Mouse (Mus musculus) bone marrow, adult 2 months (tissue): ENCODE results near the gene Nceh1. TPM values are rescaled to one million over a fixed set of nuclear protein-coding genes. Genes with fewer than 3 reads are reported as not detected.

Experiments used
- H3K27ac ChIP-seq: fragments of 200-500 bp; 2 replicates; pipeline ENCODE4 v1.5.1; 2012; ENCODE audit warnings: low read depth, mild to moderate bottlenecking, control low read depth, inconsistent platforms, low read length; ENCODE audit not compliant: control insufficient read depth, poor library complexity, insufficient read depth
- H3K4me1 ChIP-seq: fragments of 200-500 bp; 2 replicates; pipeline ENCODE4 v1.6.1; 2011; ENCODE audit warnings: low read length; ENCODE audit not compliant: control insufficient read depth, insufficient read depth
- H3K4me3 ChIP-seq: fragments of 200-500 bp; replicated peaks from 2 replicates; pipeline ENCODE3; 2011; ENCODE audit warnings: mild to moderate bottlenecking, low read depth, low read length, control low read depth; ENCODE audit not compliant: control insufficient read depth
- CTCF ChIP-seq: fragments of 200-500 bp; IDR thresholded peaks from 2 replicates; pipeline ENCODE4 v1.5.1; 2011; ENCODE audit warnings: low read length, control low read depth; ENCODE audit not compliant: control insufficient read depth, insufficient read depth
- POLR2A ChIP-seq: fragments of 200-500 bp; IDR thresholded peaks from 2 replicates; pipeline ENCODE4 v1.6.1; 2011; ENCODE audit warnings: low read depth, mild to moderate bottlenecking, control low read depth, low read length, borderline replicate concordance; ENCODE audit not compliant: control insufficient read depth
- WGBS: fragments of 180-500 bp; shearing (Covaris S2); methylation state at CpG from one replicate; pipeline ENCODE4 v1.1.7; 2018; 5-methylcytosine and 5-hydroxymethylcytosine counted together
- polyA plus RNA-seq: library from polyadenylated mRNA; stranded (reverse); fragments of >200 nt; gene quantifications from 2 replicates; pipeline ENCODE4 v1.2.4, GENCODE M21; 2011; ENCODE audit warnings: low replicate concordance; ENCODE audit not compliant: missing spikeins, insufficient read depth, insufficient read length

The Nceh1 gene
- polyA plus RNA-seq, 1 experiment, result 7.1 TPM

DNA sequence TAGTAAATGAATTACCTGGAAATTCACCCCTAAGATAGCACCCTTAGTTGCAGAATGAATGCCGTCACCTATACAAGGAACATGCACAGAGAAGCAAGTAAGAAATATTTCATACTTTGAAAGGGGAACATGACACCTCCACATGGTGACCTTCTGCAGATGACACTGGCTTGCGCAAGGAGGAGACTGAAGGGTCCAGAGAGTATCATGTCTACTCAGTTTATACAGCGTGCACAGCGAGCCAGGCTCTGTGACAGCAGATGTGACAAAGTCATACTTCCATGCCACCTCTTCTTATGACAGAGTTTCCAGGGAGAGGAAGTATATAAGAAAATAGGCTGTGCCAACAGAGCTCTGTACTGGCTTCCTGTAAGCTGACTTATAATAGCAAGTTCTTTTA lies 128.7 kb downstream of the Nceh1 start:
- 46% methylated on average over 4 of the region's 4 CpGs for WGBS
- Histone ChIP-seq H3K4me3 (no peak overlapping the region), H3K4me1 (no peaks in the 10 kb centered on the region), H3K27ac (no peak overlapping the region)
- TF ChIP-seq POLR2A (no peak), CTCF (no peak)

DNA sequence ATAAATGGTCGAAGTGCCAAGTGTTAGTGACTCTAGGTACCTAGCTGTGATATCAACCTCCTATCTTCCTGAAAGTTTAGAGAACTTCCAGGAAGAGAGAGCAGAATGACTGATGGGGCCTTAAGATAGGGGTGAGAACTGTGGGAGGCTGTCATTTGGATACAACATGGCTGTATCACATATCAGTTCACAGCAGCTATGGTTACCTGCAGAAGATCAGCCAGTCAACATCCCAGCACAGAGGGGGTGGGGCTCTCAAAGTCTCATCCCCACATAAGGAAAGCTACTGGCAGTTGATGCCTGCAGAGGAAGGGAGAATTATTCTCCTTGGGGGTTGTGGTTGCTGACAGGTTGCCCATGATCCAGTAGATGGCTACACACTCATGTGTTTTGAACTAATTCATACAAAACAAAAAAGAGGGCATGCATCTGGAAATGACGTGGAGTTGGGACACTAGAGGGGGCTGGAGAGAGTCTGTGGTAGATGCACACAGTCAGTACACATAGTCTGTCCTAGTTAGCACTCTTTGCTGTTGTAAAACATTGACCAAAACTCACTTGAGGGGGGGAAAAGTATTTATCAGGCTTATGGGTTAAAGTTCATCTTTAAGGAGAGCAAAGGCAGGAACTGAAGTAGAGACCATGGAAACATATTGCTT lies 131.9 kb downstream of the Nceh1 start:
- TF ChIP-seq CTCF, result no peak
- TF ChIP-seq POLR2A, result no peak
- H3K4me1 ChIP-seq, result no peaks in the 10 kb centered on the region; the same call in 1 of the 2 replicates
- H3K27ac ChIP-seq, result no peak overlapping the region
- WGBS, result 33% methylated on average over 2 of the region's 2 CpGs
- H3K4me3 ChIP-seq, result no peak overlapping the region

DNA sequence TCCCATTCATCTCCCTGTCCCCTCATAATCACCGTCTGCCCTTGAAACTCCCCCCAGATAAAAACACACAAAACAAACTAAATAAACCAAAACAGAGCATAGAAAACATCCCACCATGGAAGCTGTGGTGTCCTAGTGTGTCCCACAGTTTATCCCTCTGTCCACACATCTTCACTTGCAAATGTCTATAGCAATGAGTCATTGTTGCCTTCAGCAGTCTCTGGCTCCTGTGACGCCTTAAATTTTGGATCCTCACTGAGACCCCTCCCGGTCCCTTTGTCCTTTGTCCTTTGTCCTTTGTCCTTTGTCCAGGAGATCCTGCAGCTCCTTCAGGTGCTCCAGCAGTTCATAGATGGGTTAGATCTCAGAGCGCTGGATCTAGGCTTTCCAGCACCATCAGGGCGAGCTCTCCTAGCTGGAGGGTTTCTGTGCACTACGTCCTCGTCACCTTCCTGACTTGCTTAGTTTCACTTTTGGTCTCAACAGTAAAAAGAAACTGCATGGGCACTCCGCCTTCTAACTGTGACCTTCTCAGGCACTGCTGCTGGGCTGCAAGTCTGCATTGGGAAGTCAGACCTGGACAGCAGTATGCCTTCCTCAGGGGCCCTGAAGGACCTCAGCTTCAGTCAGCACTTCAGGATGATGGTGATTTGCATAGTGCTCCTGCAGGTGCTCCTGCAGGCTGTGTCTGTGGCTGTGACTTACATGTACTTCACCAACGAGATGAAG lies 134.0 kb downstream of the Nceh1 start, which contains the start of gene Tnfsf10:
Gene Tnfsf10, plus strand, starts transcription at position 470 of the 729 bp plus-strand sequence.
- peak within 1 kb of the TSS; percentile 55 for H3K27ac ChIP-seq
- no peak for TF ChIP-seq POLR2A
- no peak for TF ChIP-seq CTCF
- H3K4me3 ChIP-seq, result peak within 1 kb of the TSS; percentile 64
- no peaks in the 10 kb centered on the region; the same call in 1 of the 2 replicates for H3K4me1 ChIP-seq
- 7% methylated on average over 9 of the region's 9 CpGs for WGBS

DNA sequence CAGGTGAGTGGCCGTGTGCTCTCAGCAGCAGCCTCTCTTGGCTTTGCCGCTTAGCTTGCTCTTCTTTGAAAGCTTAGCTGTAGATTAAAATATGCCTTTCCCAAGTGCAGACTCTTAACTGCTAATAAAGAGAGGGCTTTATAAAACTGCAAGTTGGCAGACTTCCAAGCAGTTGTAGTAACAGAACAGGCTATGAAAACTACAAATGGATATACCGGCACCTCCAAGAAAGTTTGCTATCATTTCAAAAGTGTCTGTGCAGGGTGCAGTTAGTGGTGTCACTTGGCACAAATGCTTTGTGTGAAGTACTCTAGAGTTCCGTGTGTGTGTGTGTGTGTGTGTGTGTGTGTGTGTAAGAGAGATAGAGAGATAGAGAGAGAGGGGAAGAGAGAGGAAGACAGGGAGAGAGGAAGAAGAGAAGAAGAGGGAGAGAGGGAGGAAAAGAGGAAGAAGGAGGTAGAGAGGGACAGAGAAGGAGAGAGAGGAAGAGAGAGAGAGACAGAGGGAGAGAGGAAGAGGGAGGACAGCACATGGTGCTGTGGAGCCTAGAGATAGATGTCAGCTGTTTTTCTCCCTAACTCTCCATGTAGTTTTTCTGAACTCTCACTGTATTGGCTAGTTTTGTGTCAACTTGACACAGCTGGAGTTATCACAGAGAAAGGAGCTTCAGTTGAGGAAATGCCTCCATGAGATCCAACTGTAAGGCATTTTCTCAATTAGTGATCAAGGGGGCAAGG lies 134.7 kb downstream of the Nceh1 start:
- TF ChIP-seq CTCF (no peak), POLR2A (no peak)
- WGBS, result 1% methylated on average over 4 of the region's 4 CpGs
- Histone ChIP-seq H3K4me1 (no peaks in the 10 kb centered on the region; the same call in 1 of the 2 replicates), H3K27ac (peak overlapping the region; percentile 55), H3K4me3 (peak overlapping the region; percentile 64)

DNA sequence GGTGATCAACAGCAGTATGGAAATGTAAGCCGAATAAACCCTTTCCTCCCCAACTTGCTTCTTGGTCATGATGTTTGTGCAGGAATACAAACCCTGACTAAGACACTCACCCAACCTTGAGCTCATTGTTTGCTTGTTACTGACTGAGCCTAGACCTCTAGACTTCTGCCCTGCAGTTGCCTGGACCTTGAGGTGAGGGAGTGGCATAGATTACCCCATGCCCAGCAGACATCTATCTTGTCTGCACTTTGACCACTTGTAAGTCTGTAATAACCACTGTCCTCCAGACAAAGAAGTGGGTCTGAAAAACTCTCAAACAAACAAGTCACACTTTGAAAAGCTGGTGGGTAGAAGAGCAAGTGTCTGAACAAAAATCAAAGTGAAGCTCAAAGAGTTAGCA lies 136.9 kb downstream of the Nceh1 start:
- TF ChIP-seq CTCF (no peak), POLR2A (no peak)
- Histone ChIP-seq H3K27ac (no peak overlapping the region), H3K4me3 (no peak overlapping the region), H3K4me1 (no peaks in the 10 kb centered on the region; the same call in 1 of the 2 replicates)
- WGBS, result 78% methylated on average over 1 of the region's 1 CpGs

DNA sequence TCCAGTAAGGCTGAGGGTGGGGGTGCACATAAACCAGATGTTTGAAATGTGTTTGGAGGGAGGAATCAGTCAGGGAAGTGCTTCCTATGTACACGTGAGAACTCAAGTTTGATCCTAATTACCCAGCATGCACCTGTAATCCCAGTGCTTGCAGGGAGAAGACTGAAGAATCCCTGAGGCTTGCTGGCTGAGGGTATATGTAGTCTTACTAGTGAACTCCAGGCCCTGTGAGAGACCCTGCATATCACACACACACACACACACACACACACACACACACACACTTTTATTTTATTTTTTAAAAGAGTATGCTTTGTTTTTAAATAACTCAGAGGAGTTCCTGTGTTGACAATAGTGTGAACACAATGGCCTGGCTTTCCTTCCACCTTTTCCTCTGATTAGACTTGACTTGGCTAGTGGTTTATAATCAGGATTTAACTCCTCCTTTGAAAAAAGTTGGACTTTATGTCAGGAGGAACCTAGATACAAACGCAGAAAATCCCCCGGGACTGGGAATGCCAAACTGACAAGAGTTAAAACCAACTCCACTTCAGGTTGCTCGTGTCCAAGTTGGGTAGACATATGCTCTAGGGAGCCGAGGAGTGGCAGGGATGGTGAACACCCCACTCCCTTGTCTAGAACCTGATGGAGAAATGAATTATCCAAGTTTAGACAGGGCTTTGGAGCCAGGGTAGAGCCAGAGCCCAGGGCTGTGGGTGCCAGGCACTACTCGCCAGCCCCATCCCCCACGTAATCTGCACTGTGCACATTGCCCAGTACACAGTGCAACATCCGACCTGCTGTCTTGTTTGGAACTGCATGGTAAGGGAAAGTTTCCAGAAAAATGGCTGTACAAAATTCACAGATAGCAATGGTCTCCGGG lies 138.1 kb downstream of the Nceh1 start:
- WGBS, result 68% methylated on average over 9 of the region's 9 CpGs
- TF ChIP-seq POLR2A, result no peak
- no peak for TF ChIP-seq CTCF
- Histone ChIP-seq H3K27ac (no peak overlapping the region), H3K4me3 (no peak overlapping the region), H3K4me1 (no peaks in the 10 kb centered on the region; the same call in 1 of the 2 replicates)

DNA sequence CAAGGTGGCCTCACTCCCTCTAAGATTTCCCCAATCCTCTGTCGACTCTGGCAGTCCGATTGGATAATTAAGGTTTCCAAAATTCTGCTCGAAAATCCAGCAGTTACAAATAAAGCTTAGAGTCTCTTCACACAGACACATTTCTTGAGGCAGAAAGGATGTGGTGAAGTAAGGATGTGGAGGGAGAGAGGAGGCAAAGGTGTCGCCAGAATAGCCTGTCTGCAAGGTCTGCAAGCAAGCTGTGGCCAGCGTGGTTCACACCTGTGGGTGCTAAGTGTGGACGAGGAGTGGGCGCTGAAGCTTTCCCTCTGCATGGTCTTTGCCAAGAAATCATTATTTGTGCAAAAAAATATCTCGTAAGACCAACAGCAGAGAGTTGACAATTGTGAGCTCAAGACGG lies 139.8 kb downstream of the Nceh1 start:
- H3K27ac ChIP-seq, result no peak overlapping the region
- H3K4me1 ChIP-seq, result no peaks in the 10 kb centered on the region; the same call in 1 of the 2 replicates

More for the DNA sequence above, 139.8 kb downstream of the Nceh1 start:
- TF ChIP-seq POLR2A (no peak), CTCF (no peak)
- WGBS, result 60% methylated on average over 9 of the region's 9 CpGs
- H3K4me3 ChIP-seq, result no peak overlapping the region
